Mouse (Mus musculus) ES-CJ7 (cell line): Measurements from ENCODE around the gene Rbpms2.
"Not testable (repeated sequence)": the region's sequence is repeated elsewhere in the genome, so short reads cannot be mapped to it uniquely, and the experiment has no call there.

Experiments
- DNase-seq: peaks from one replicate; pipeline ENCODE4 v3.0.0; 2011; ENCODE audit warnings: low read depth, low spot score

Rbpms2 gene

GRCm38 (mm10) chr9:65619311-65619710 is 10.1 kb upstream of the Rbpms2 start:
- DNase-seq: peak; percentile 74

GRCm38 (mm10) chr9:65621196-65621595 is 8.3 kb upstream of the Rbpms2 start:
- no peak for DNase-seq

GRCm38 (mm10) chr9:65621666-65622065 is 7.8 kb upstream of the Rbpms2 start:
- DNase-seq: no peak

- no peak for DNase-seq
These were observed 6.6 kb upstream of the Rbpms2 start for GRCm38 (mm10) chr9:65622826-65623225.

GRCm38 (mm10) chr9:65624266-65624665 is 5.2 kb upstream of the Rbpms2 start:
- DNase-seq: no peak

- DNase-seq: peak; percentile 59
These were observed 551 bp downstream of the Rbpms2 start for GRCm38 (mm10) chr9:65629767-65630630.

GRCm38 (mm10) chr9:65630631-65631353 is 1.3 kb downstream of the Rbpms2 start:
- DNase-seq: no peak

GRCm38 (mm10) chr9:65631354-65632021 is 2.0 kb downstream of the Rbpms2 start:
- no peak for DNase-seq

GRCm38 (mm10) chr9:65635766-65636165 is 6.3 kb downstream of the Rbpms2 start:
- DNase-seq: peak; percentile 70

GRCm38 (mm10) chr9:65636926-65637325 is 7.5 kb downstream of the Rbpms2 start:
- no peak for DNase-seq

- DNase-seq: no peak
These were observed 9.6 kb downstream of the Rbpms2 start for GRCm38 (mm10) chr9:65639065-65639464.

GRCm38 (mm10) chr9:65640838-65641410 is 11.5 kb downstream of the Rbpms2 start:
- peak; percentile 99 for DNase-seq

GRCm38 (mm10) chr9:65641446-65642052 is 12.1 kb downstream of the Rbpms2 start:
- DNase-seq: peak; percentile 64

- DNase-seq: peak; percentile 57
These were observed 13.1 kb downstream of the Rbpms2 start for GRCm38 (mm10) chr9:65642546-65642945.

GRCm38 (mm10) chr9:65644960-65645359 is 15.5 kb downstream of the Rbpms2 start:
- no peak for DNase-seq

- DNase-seq: no peak
These were observed 16.5 kb downstream of the Rbpms2 start for GRCm38 (mm10) chr9:65645984-65646383.

GRCm38 (mm10) chr9:65646782-65647181 is 17.3 kb downstream of the Rbpms2 start:
- DNase-seq: no peak

GRCm38 (mm10) chr9:65648730-65649129 is 19.3 kb downstream of the Rbpms2 start:
- no peak for DNase-seq

GRCm38 (mm10) chr9:65649997-65650396 is 20.5 kb downstream of the Rbpms2 start:
- DNase-seq: no peak

- not testable (repeated sequence) for DNase-seq
These were observed 22.5 kb downstream of the Rbpms2 start for GRCm38 (mm10) chr9:65651957-65652356.

GRCm38 (mm10) chr9:65653741-65654140 is 24.3 kb downstream of the Rbpms2 start:
- DNase-seq: no peak
